Mouse (Mus musculus) lung, postnatal 0 days (tissue): ENCODE results near the gene Garnl3.

Source experiments
- CTCF ChIP-seq: IDR thresholded peaks from 2 replicates; pipeline ENCODE4 v1.5.1; 2016; ENCODE audit warnings: antibody characterized with exemption, mild to moderate bottlenecking
- EP300 ChIP-seq: IDR thresholded peaks from 2 replicates; pipeline ENCODE4 v1.6.1; 2016; ENCODE audit warnings: antibody characterized with exemption, mild to moderate bottlenecking, control low read depth

DNA sequence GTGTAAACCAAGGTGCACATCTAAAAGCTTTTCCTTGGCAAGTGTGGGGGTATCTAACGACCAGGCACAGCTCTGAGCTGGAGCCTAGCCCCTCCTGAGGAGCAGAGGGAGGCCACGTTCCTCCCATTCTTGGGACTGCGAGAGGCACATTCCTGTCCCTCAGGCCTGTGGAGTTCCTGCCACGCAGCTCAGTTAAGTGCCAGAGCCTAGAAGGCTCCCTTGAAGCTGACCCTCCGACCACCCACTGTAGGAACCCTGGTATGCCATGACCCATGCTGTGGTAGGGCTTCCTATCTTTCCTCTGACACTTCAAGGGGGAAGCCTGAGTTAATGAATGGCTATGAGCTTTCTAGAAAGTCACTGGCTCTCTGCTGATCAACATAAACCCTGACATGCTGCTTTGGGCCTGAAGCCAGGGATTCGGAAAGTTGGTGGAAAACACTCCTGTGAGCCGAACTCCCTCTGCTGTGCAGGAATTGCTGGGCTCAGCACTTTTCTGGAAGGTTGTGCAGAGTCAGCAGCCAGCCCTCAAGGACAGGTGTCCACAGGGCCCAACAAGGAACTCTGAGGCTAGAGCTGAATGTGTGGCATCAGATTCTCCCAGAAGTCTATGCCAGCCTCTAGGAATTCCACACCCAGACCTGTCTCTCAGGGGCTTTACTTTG, 34.4 kb upstream of the Garnl3 start:
- TF ChIP-seq CTCF = no peak
- no peak for TF ChIP-seq EP300
